Mouse (Mus musculus) forebrain, embryonic 13.5 days (tissue): ENCODE results near the gene Gm3373. TPM values are rescaled to one million over a fixed set of nuclear protein-coding genes. Genes with fewer than 3 reads are reported as not detected.
"Not testable (repeated sequence)": the region's sequence is repeated elsewhere in the genome, so short reads cannot be mapped to it uniquely, and the experiment has no call there.

ENCODE experiments used
- ATAC-seq: fragments of 200-750 bp; cut with Nextera tagmentation; 2 replicates; pipeline ENCODE4 v1.8.0; 2017
- H3K27ac ChIP-seq: fragments of 300-500 bp; sonication (generic); 2 replicates; pipeline ENCODE4 v1.5.1; 2015; ENCODE audit warnings: inconsistent platforms, mild to moderate bottlenecking, moderate library complexity
- H3K27me3 ChIP-seq: fragments of 300-500 bp; sonication (generic); 2 replicates; pipeline ENCODE4 v1.6.1; 2015; ENCODE audit warnings: mild to moderate bottlenecking, inconsistent platforms
- H3K36me3 ChIP-seq: fragments of 300-500 bp; sonication (generic); 2 replicates; pipeline ENCODE4 v1.6.1; 2015; ENCODE audit warnings: mild to moderate bottlenecking, inconsistent platforms; ENCODE audit not compliant: poor library complexity, severe bottlenecking
- H3K4me1 ChIP-seq: fragments of 300-500 bp; sonication (generic); 2 replicates; pipeline ENCODE4 v1.6.1; 2015; ENCODE audit warnings: inconsistent platforms
- H3K4me2 ChIP-seq: fragments of 300-500 bp; sonication (generic); 2 replicates; pipeline ENCODE4 v1.6.1; 2015; ENCODE audit warnings: inconsistent platforms, mild to moderate bottlenecking, moderate library complexity
- H3K4me3 ChIP-seq: fragments of 300-500 bp; sonication (generic); 2 replicates; pipeline ENCODE4 v1.5.1; 2015; ENCODE audit warnings: mild to moderate bottlenecking, inconsistent platforms
- H3K9ac ChIP-seq: fragments of 300-500 bp; sonication (generic); 2 replicates; pipeline ENCODE4 v1.6.1; 2015; ENCODE audit warnings: mild to moderate bottlenecking, inconsistent platforms
- H3K9me3 ChIP-seq: fragments of 300-500 bp; sonication (generic); replicated peaks from 2 replicates; pipeline ENCODE4 v1.6.1; 2016; ENCODE audit warnings: inconsistent platforms
- WGBS: fragments of 180-500 bp; shearing (Covaris S2); methylation state at CpG from one replicate; pipeline ENCODE4 v1.1.7; 2015; 5-methylcytosine and 5-hydroxymethylcytosine counted together
- polyA plus RNA-seq: library from polyadenylated mRNA; unstranded; fragments of >200 nt; fragmentation: Nextera tagmentation; extraction: Ambion mirVana; gene quantifications from 2 replicates; pipeline ENCODE4 v1.2.1, GENCODE M21; 2015

The Gm3373 gene
- 0.40 TPM in 1 of 2 replicates, not detected in the other for polyA plus RNA-seq

GRCm38 (mm10) chr14:5741477-5741876 is at the start of gene Gm3373:
Gene Gm3373, minus strand, starts transcription at chr14:5741577.
- not testable (repeated sequence) for H3K9me3 ChIP-seq, H3K4me2 ChIP-seq, ATAC-seq, H3K9ac ChIP-seq, H3K27ac ChIP-seq, H3K4me3 ChIP-seq, H3K27me3 ChIP-seq, H3K36me3 ChIP-seq, H3K4me1 ChIP-seq
- no CpG with 5 or more reads among the region's 37 CpGs for WGBS

DNA sequence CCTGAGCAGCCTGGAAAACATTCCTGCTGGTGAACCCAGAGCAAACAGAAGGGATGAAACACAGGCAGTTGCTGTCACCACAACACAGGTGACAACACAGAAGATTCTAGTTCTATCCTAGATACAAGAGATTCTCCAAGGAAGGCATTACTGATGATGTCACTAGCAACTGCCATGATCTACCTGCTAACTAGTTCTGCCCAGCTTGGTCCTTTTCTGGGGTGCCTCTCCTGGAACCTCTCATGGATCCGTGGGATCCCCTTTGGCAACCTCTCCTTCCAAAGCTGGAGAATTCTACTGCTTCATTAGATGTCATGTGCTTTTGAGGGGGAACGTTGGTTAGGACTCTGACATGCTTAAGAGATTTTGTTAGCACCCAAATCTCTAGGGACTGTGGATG is 54.0 kb downstream of the Gm3373 start, which contains the start of gene Gm9603:
Gene Gm9603, minus strand, starts transcription at position 101 of the 400 bp plus-strand sequence.
- not testable (repeated sequence) for H3K27ac ChIP-seq, H3K36me3 ChIP-seq, H3K4me2 ChIP-seq, H3K4me1 ChIP-seq, H3K27me3 ChIP-seq, H3K9me3 ChIP-seq, H3K9ac ChIP-seq, H3K4me3 ChIP-seq, ATAC-seq
- no CpG with 5 or more reads among the region's 2 CpGs for WGBS

Other genes with a start within 250 kb of the Gm3373 start
- gene Gm3488, start 239.9 kb downstream of the Gm3373 start, polyA plus RNA-seq = 6.1 and 8.7 TPM in 2 replicates
- not detected in 2 replicates for gene Gm3532, start 203.1 kb downstream of the Gm3373 start, polyA plus RNA-seq
- gene Gm8265, start 108.5 kb downstream of the Gm3373 start, polyA plus RNA-seq = not detected in 2 replicates
- not detected in 2 replicates for gene Gm9603, start 54.1 kb downstream of the Gm3373 start, polyA plus RNA-seq
- 2.2 and 2.7 TPM in 2 replicates for gene Gm3383, start 66.4 kb upstream of the Gm3373 start, polyA plus RNA-seq
- gene Gm3424, start 88.8 kb upstream of the Gm3373 start, polyA plus RNA-seq = not detected in 2 replicates
- 0.17 and 0.23 TPM in 2 replicates for gene Gm8237, start 138.8 kb upstream of the Gm3373 start, polyA plus RNA-seq
- gene Gm3248, start 220.2 kb upstream of the Gm3373 start, polyA plus RNA-seq = 0.54 and 1.2 TPM in 2 replicates
- gene Gm3453, start 237.6 kb upstream of the Gm3373 start, polyA plus RNA-seq = not detected in 2 replicates